Mouse (Mus musculus) heart, embryonic 14.5 days (tissue): Measurements from ENCODE around the gene Hist1h2bh. TPM values are rescaled to one million over a fixed set of nuclear protein-coding genes. Genes with fewer than 3 reads are reported as not detected.
A peak's percentile ranks its signal among the peaks of the same experiment; 100 is the strongest.

Source experiments
- ATAC-seq: fragments of 200-750 bp; cut with Nextera tagmentation; 2 replicates; pipeline ENCODE4 v1.8.0; 2017; ENCODE audit warnings: low read depth, moderate TSS enrichment; ENCODE audit not compliant: insufficient number of reproducible peaks, insufficient read depth, low FRiP score
- H3K27ac ChIP-seq, 2 experiments: fragments of 200-500 bp in 1 of 2; fragments of 300-500 bp in 1 of 2; sonication (generic) in 1 of 2; replicated peaks in 1 of 2; 2 replicates each; pipeline ENCODE4 v1.5.1; 2012 to 2014; ENCODE audit warnings: low read depth in 2 of 2, low read length in 2 of 2, control low read depth in 1 of 2, mild to moderate bottlenecking in 1 of 2, mixed read lengths in 1 of 2; ENCODE audit not compliant: control insufficient read depth in 1 of 2, insufficient read depth in 1 of 2
- H3K27me3 ChIP-seq: fragments of 300-500 bp; sonication (generic); 2 replicates; pipeline ENCODE4 v1.6.1; 2014; ENCODE audit warnings: mild to moderate bottlenecking, low read length, control low read depth; ENCODE audit not compliant: control insufficient read depth, insufficient read depth
- H3K36me3 ChIP-seq: fragments of 300-500 bp; sonication (generic); 2 replicates; pipeline ENCODE4 v1.6.1; 2014; ENCODE audit warnings: mild to moderate bottlenecking, control low read depth, low read length, mixed read lengths; ENCODE audit not compliant: control insufficient read depth, insufficient read depth
- H3K4me1 ChIP-seq, 2 experiments: fragments of 200-500 bp in 1 of 2; fragments of 300-500 bp in 1 of 2; sonication (generic) in 1 of 2; 2 replicates each; pipeline ENCODE4 v1.6.1; 2012 to 2014; ENCODE audit warnings: low read length in 2 of 2, control low read depth in 1 of 2, mixed read lengths in 1 of 2; ENCODE audit not compliant: control insufficient read depth in 2 of 2, insufficient read depth in 2 of 2
- H3K4me2 ChIP-seq: fragments of 300-500 bp; sonication (generic); 2 replicates; pipeline ENCODE4 v1.6.1; 2014; ENCODE audit warnings: mild to moderate bottlenecking, low read length
- H3K4me3 ChIP-seq, 2 experiments: fragments of 200-500 bp in 1 of 2; fragments of 300-500 bp in 1 of 2; sonication (generic) in 1 of 2; 2 replicates each; pipeline ENCODE4 v1.5.1; 2012 to 2014; ENCODE audit warnings: low read length in 2 of 2, mild to moderate bottlenecking in 2 of 2, control low read depth in 1 of 2, low read depth in 1 of 2, moderate library complexity in 1 of 2; ENCODE audit not compliant: control insufficient read depth in 1 of 2, insufficient read depth in 1 of 2
- H3K9ac ChIP-seq: fragments of 300-500 bp; sonication (generic); 2 replicates; pipeline ENCODE4 v1.6.1; 2014; ENCODE audit warnings: mild to moderate bottlenecking, low read length
- H3K9me3 ChIP-seq: fragments of 300-500 bp; sonication (generic); 2 replicates; pipeline ENCODE4 v1.6.1; 2016; ENCODE audit warnings: low read length, control low read depth; ENCODE audit not compliant: control insufficient read depth
- WGBS: fragments of 180-500 bp; shearing (Covaris S2); extraction: QIAGEN DNeasy Blood & Tissue Kit; methylation state at CpG from one replicate; pipeline ENCODE4 v1.1.7; 2014; 5-methylcytosine and 5-hydroxymethylcytosine counted together
- polyA plus RNA-seq: library from polyadenylated mRNA; unstranded; fragments of >200 nt; fragmentation: Nextera tagmentation; extraction: Ambion mirVana; gene quantifications from 2 replicates; pipeline ENCODE4 v1.2.1, GENCODE M21; 2014

Gene Hist1h2bh
- polyA plus RNA-seq, 1 experiment from 2014 or later, result 0.65 TPM

- H3K9me3 ChIP-seq, result no peaks in the 10 kb centered on the region
- peaks cover 14 to 27% of the 10 kb centered on the region in 2 experiments; a peak in 3 of 4 replicates for H3K4me1 ChIP-seq
- H3K27ac ChIP-seq, result no peak overlapping the region
- H3K27me3 ChIP-seq, result no peaks in the 10 kb centered on the region
- H3K36me3 ChIP-seq, result no peaks in the 10 kb centered on the region
- no peak for ATAC-seq
- 3% methylated on average over 9 of the region's 9 CpGs for WGBS
- H3K4me2 ChIP-seq, result peak overlapping the region; percentile 23; the same call in 1 of the 2 replicates
- H3K9ac ChIP-seq, result no peak overlapping the region
- no peak overlapping the region for H3K4me3 ChIP-seq
Observed at GRCm38 (mm10) chr13:23503797-23504196, 39.4 kb downstream of the Hist1h2bh start.

- H3K9ac ChIP-seq, result no peak overlapping the region
- no peaks in the 10 kb centered on the region for H3K36me3 ChIP-seq
- no peak overlapping the region for H3K27ac ChIP-seq
- H3K4me1 ChIP-seq, result peaks cover 16 to 30% of the 10 kb centered on the region in 2 experiments; a peak in 3 of 4 replicates
- no peaks in the 10 kb centered on the region for H3K9me3 ChIP-seq
- no peaks in the 10 kb centered on the region for H3K27me3 ChIP-seq
- H3K4me2 ChIP-seq, result no peak overlapping the region
- 51% methylated on average over 4 of the region's 4 CpGs for WGBS
- no peak overlapping the region for H3K4me3 ChIP-seq
- ATAC-seq, result no peak
Observed at GRCm38 (mm10) chr13:23502916-23503315, 40.3 kb downstream of the Hist1h2bh start.

- no peaks in the 10 kb centered on the region for H3K27me3 ChIP-seq
- H3K36me3 ChIP-seq, result no peaks in the 10 kb centered on the region
- H3K4me3 ChIP-seq, result peak overlapping the region in 1 of 2 experiments; percentile 18; a peak in 1 of 4 replicates
- H3K9me3 ChIP-seq, result no peaks in the 10 kb centered on the region
- 36% methylated on average over 9 of the region's 9 CpGs for WGBS
- no peak overlapping the region for H3K27ac ChIP-seq
- no peak overlapping the region for H3K9ac ChIP-seq
- no peak for ATAC-seq
- H3K4me1 ChIP-seq, result peaks cover 11 to 27% of the 10 kb centered on the region in 2 experiments; a peak in 3 of 4 replicates
- peak overlapping the region; percentile 42 for H3K4me2 ChIP-seq
Observed at GRCm38 (mm10) chr13:23502031-23502567, 41.1 kb downstream of the Hist1h2bh start.

- H3K9ac ChIP-seq, result no peak overlapping the region
- no peak for ATAC-seq
- peaks cover 11 to 27% of the 10 kb centered on the region in 2 experiments; a peak in 3 of 4 replicates for H3K4me1 ChIP-seq
- H3K36me3 ChIP-seq, result no peaks in the 10 kb centered on the region
- no peaks in the 10 kb centered on the region for H3K9me3 ChIP-seq
- no peak overlapping the region for H3K27ac ChIP-seq
- WGBS, result 19% methylated on average over 5 of the region's 5 CpGs
- no peaks in the 10 kb centered on the region for H3K27me3 ChIP-seq
- H3K4me2 ChIP-seq, result peak overlapping the region; percentile 42
- peak overlapping the region in 1 of 2 experiments; percentile 18; a peak in 1 of 4 replicates for H3K4me3 ChIP-seq
Observed at GRCm38 (mm10) chr13:23501511-23501910, 41.7 kb downstream of the Hist1h2bh start.

GRCm38 (mm10) chr13:23500424-23501200, 42.6 kb downstream of the Hist1h2bh start:
- H3K27ac ChIP-seq, result no peak overlapping the region
- H3K9me3 ChIP-seq, result no peaks in the 10 kb centered on the region
- H3K4me2 ChIP-seq, result peak overlapping the region; percentile 42
- H3K27me3 ChIP-seq, result no peaks in the 10 kb centered on the region
- no peaks in the 10 kb centered on the region for H3K36me3 ChIP-seq
- 4% methylated on average over 17 of the region's 17 CpGs for whole genome bisulfite sequencing
- H3K9ac ChIP-seq, result no peak overlapping the region
- H3K4me3 ChIP-seq, result no peak overlapping the region
- ATAC-seq, result no peak; the same call in 1 of the 2 replicates
- H3K4me1 ChIP-seq, result peaks cover 6 to 25% of the 10 kb centered on the region in 2 experiments; a peak in 3 of 4 replicates

- no peak overlapping the region for H3K4me3 ChIP-seq
- H3K4me2 ChIP-seq, result no peak overlapping the region
- no peaks in the 10 kb centered on the region for H3K27me3 ChIP-seq
- H3K4me1 ChIP-seq, result peaks cover 2 to 19% of the 10 kb centered on the region in 2 experiments; a peak in 2 of 4 replicates
- no peaks in the 10 kb centered on the region for H3K9me3 ChIP-seq
- no peaks in the 10 kb centered on the region for H3K36me3 ChIP-seq
- no peak overlapping the region for H3K27ac ChIP-seq
- ATAC-seq, result no peak
- no peak overlapping the region for H3K9ac ChIP-seq
- 16% methylated on average over 7 of the region's 7 CpGs for WGBS
Observed at GRCm38 (mm10) chr13:23499943-23500342, 43.2 kb downstream of the Hist1h2bh start.

- Histone ChIP-seq H3K9me3 (no peaks in the 10 kb centered on the region), H3K27ac (peak overlapping the region in 1 of 2 experiments; percentile 39; a peak in 1 of 4 replicates), H3K4me1 (peaks cover 2 to 12% of the 10 kb centered on the region in 2 experiments; a peak in 2 of 4 replicates), H3K9ac (peak overlapping the region; percentile 61), H3K27me3 (no peaks in the 10 kb centered on the region), H3K36me3 (no peaks in the 10 kb centered on the region), H3K4me2 (peak overlapping the region; percentile 71), H3K4me3 (peak overlapping the region; percentile 40 to 42; a peak in 3 of 4 replicates)
- ATAC-seq, result no peak
- WGBS, result 7% methylated on average over 10 of the region's 10 CpGs
Observed at GRCm38 (mm10) chr13:23498653-23499052, 44.5 kb downstream of the Hist1h2bh start.
